Mouse (Mus musculus) hindbrain, embryonic 12.5 days (tissue): ENCODE measurements around the gene Ltbp4. TPM values are rescaled to one million over a fixed set of nuclear protein-coding genes. Genes with fewer than 3 reads are reported as not detected.

Experiments
- ATAC-seq: fragments of 200-750 bp; cut with Nextera tagmentation; 2 replicates; pipeline ENCODE4 v1.8.0; 2017; ENCODE audit warnings: moderate TSS enrichment; ENCODE audit not compliant: low FRiP score
- H3K27ac ChIP-seq: fragments of 300-500 bp; sonication (generic); 2 replicates; pipeline ENCODE4 v1.5.1; 2016; ENCODE audit warnings: mild to moderate bottlenecking
- H3K27me3 ChIP-seq: fragments of 300-500 bp; sonication (generic); 2 replicates; pipeline ENCODE4 v1.6.1; 2016; ENCODE audit warnings: mild to moderate bottlenecking
- H3K36me3 ChIP-seq: fragments of 300-500 bp; sonication (generic); 2 replicates; pipeline ENCODE4 v1.6.1; 2016; ENCODE audit warnings: mild to moderate bottlenecking
- H3K4me1 ChIP-seq: fragments of 300-500 bp; sonication (generic); 2 replicates; pipeline ENCODE4 v1.6.1; 2016
- H3K4me2 ChIP-seq: fragments of 300-500 bp; sonication (generic); replicated peaks from 2 replicates; pipeline ENCODE4 v1.6.1; 2016; ENCODE audit warnings: mild to moderate bottlenecking
- H3K4me3 ChIP-seq: fragments of 300-500 bp; sonication (generic); 2 replicates; pipeline ENCODE4 v1.5.1; 2016; ENCODE audit warnings: mild to moderate bottlenecking
- H3K9ac ChIP-seq: fragments of 300-500 bp; sonication (generic); 2 replicates; pipeline ENCODE4 v1.6.1; 2016; ENCODE audit warnings: mild to moderate bottlenecking, moderate library complexity
- H3K9me3 ChIP-seq: fragments of 300-500 bp; sonication (generic); replicated peaks from 2 replicates; pipeline ENCODE4 v1.6.1; 2016; ENCODE audit warnings: mild to moderate bottlenecking
- WGBS: fragments of 180-500 bp; shearing (Covaris S2); methylation state at CpG from one replicate; pipeline ENCODE4 v1.1.7; 2016; 5-methylcytosine and 5-hydroxymethylcytosine counted together
- polyA plus RNA-seq: library from polyadenylated mRNA; unstranded; fragments of >200 nt; fragmentation: Nextera tagmentation; extraction: Ambion mirVana; gene quantifications from 2 replicates; pipeline ENCODE4 v1.2.1, GENCODE M21; 2016

Gene Ltbp4
- polyA plus RNA-seq, 1 experiment from 2014 or later = 8.7 TPM

DNA sequence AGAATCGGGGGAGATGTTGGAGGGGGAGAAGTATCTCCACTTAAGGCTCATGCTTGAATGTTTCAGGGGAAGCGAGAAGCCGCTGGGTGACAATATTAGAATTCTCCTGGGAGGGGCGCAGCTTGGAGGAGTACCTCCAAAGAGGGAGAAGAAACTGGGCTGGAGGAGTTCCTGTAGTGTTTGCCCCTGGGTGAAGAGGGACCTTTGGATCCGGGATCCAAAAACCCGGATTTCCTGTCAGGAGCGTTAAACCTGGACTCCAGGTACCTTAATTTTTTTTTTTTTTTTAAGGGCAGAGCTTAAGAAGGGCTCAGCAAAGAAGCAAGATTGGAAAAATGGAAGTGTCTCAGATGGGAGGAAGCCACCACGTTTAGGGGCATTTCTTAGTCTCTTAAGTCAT is 5.6 kb downstream of the Ltbp4 start:
- Histone ChIP-seq H3K4me3 (no peak overlapping the region), H3K9me3 (no peaks in the 10 kb centered on the region), H3K36me3 (no peaks in the 10 kb centered on the region), H3K27ac (no peak overlapping the region), H3K27me3 (peaks cover 97% of the 10 kb centered on the region), H3K4me1 (peaks cover 47% of the 10 kb centered on the region), H3K4me2 (no peak overlapping the region), H3K9ac (no peak overlapping the region)
- 7% methylated on average over 8 of the region's 8 CpGs for WGBS
- ATAC-seq = no peak

DNA sequence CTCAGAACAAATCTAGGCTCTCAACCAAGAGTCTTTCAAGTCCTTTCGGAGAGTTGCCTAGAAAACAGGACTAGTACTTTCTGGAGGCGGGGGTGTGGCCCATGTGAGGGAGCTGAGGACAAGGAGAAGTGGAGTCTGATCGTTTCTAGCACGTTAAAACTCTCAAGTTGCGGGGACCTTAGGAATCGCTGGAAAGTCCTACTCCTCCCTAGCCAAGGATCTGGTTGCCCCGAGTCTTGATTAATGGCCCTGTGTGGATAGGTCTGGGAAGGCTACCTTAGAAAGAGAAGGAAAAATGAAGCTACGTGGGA is 6.0 kb downstream of the Ltbp4 start:
- ATAC-seq = no peak
- Histone ChIP-seq H3K9ac (no peak overlapping the region), H3K27me3 (peaks cover 97% of the 10 kb centered on the region), H3K27ac (no peak overlapping the region), H3K4me2 (no peak overlapping the region), H3K4me3 (peak overlapping the region; percentile 29; the same call in 1 of the 2 replicates), H3K36me3 (no peaks in the 10 kb centered on the region), H3K4me1 (peaks cover 45% of the 10 kb centered on the region), H3K9me3 (no peaks in the 10 kb centered on the region)
- 3% methylated on average over 8 of the region's 8 CpGs for WGBS

- 1% methylated on average over 39 of the region's 39 CpGs for WGBS
- H3K27ac ChIP-seq = no peak overlapping the region
- peak overlapping the region; percentile 29 for H3K4me3 ChIP-seq
- peaks cover 45% of the 10 kb centered on the region for H3K4me1 ChIP-seq
- peak overlapping the region; percentile 50 for H3K4me2 ChIP-seq
- peaks cover 98% of the 10 kb centered on the region for H3K27me3 ChIP-seq
- H3K36me3 ChIP-seq = no peaks in the 10 kb centered on the region
- no peak for ATAC-seq
- H3K9me3 ChIP-seq = no peaks in the 10 kb centered on the region
- no peak overlapping the region for H3K9ac ChIP-seq
Observed at GRCm38 (mm10) chr7:27330709-27331540, 6.6 kb downstream of the Ltbp4 start.

DNA sequence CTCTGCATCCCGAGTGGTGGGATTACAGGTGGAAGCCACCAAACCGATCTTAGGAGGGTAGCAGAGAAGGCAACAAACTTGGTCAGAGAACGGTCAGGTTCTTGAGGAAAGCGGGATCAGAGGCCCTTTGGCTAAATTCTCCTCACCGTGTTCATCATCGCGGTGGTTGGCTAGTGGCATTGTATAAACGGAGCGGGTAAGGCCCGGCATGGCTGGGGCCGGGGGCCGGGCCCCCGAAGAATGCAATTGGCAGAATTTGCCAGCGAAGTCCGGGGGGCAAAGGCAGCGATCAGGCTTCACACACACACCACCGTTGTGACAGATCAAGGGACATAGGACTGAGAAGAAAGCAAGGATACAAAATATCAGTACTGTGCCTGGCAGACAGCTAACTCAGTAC is 7.5 kb downstream of the Ltbp4 start:
- no peak overlapping the region for H3K27ac ChIP-seq
- no peak overlapping the region; the same call in 1 of the 2 replicates for H3K4me2 ChIP-seq
- no peaks in the 10 kb centered on the region for H3K36me3 ChIP-seq
- H3K27me3 ChIP-seq = peaks cover 99% of the 10 kb centered on the region
- no peak overlapping the region for H3K4me3 ChIP-seq
- peaks cover 50% of the 10 kb centered on the region for H3K4me1 ChIP-seq
- no peaks in the 10 kb centered on the region; the same call in 1 of the 2 replicates for H3K9me3 ChIP-seq
- WGBS = 24% methylated on average over 17 of the region's 17 CpGs
- no peak overlapping the region for H3K9ac ChIP-seq
- ATAC-seq = no peak

GRCm38 (mm10) chr7:27329326-27329947 is 8.1 kb downstream of the Ltbp4 start:
- 4% methylated on average over 45 of the region's 45 CpGs for WGBS
- no peak for ATAC-seq
- Histone ChIP-seq H3K27ac (no peak overlapping the region), H3K27me3 (peaks cover 99% of the 10 kb centered on the region), H3K9ac (no peak overlapping the region), H3K4me1 (peaks cover 47% of the 10 kb centered on the region), H3K36me3 (no peaks in the 10 kb centered on the region), H3K4me3 (peak overlapping the region; percentile 22), H3K4me2 (peak overlapping the region; percentile 47), H3K9me3 (no peaks in the 10 kb centered on the region; the same call in 1 of the 2 replicates)

DNA sequence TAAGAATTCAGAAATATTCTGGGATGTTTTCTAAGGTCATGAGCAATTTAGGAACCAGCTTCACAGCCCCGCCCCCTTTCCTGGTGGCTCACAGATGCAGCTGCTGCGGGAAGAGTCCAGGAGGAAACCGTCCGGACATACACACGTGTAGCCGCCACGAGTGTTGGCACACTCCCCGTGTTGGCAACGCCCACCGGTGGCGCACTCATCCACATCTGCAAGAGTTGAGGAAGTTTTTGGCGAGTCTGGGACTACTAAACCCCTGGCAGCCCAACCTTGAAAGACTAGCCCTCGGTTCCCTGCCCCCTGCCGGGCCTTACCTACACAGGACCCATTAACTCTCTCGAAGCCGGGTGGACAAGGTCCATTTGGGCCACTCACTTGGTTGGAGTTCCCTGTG is 8.8 kb downstream of the Ltbp4 start:
- Histone ChIP-seq H3K9me3 (no peaks in the 10 kb centered on the region; the same call in 1 of the 2 replicates), H3K27ac (no peak overlapping the region), H3K4me3 (no peak overlapping the region), H3K36me3 (no peaks in the 10 kb centered on the region), H3K27me3 (peaks cover 98% of the 10 kb centered on the region), H3K4me1 (peaks cover 39% of the 10 kb centered on the region), H3K9ac (no peak overlapping the region), H3K4me2 (no peak overlapping the region)
- 34% methylated on average over 16 of the region's 16 CpGs for WGBS
- ATAC-seq = no peak

- ATAC-seq = no peak
- Histone ChIP-seq H3K4me2 (no peak overlapping the region), H3K27ac (no peak overlapping the region), H3K9ac (no peak overlapping the region), H3K4me1 (peaks cover 35% of the 10 kb centered on the region), H3K27me3 (peaks cover 98% of the 10 kb centered on the region), H3K4me3 (no peak overlapping the region), H3K9me3 (no peaks in the 10 kb centered on the region; the same call in 1 of the 2 replicates), H3K36me3 (no peaks in the 10 kb centered on the region)
- 84% methylated on average over 11 of the region's 11 CpGs for WGBS
Observed at GRCm38 (mm10) chr7:27328161-27328560, 9.3 kb downstream of the Ltbp4 start.

GRCm38 (mm10) chr7:27327500-27327899 is 10.0 kb downstream of the Ltbp4 start:
- H3K9me3 ChIP-seq = no peaks in the 10 kb centered on the region; the same call in 1 of the 2 replicates
- no peaks in the 10 kb centered on the region for H3K36me3 ChIP-seq
- peaks cover 28% of the 10 kb centered on the region for H3K4me1 ChIP-seq
- H3K9ac ChIP-seq = no peak overlapping the region
- ATAC-seq = no peak
- no peak overlapping the region for H3K4me3 ChIP-seq
- H3K4me2 ChIP-seq = no peak overlapping the region
- peaks cover 97% of the 10 kb centered on the region for H3K27me3 ChIP-seq
- H3K27ac ChIP-seq = no peak overlapping the region
- WGBS = 95% methylated on average over 8 of the region's 8 CpGs

- ATAC-seq = no peak
- H3K4me1 ChIP-seq = peaks cover 29% of the 10 kb centered on the region
- peaks cover 92% of the 10 kb centered on the region for H3K27me3 ChIP-seq
- H3K4me3 ChIP-seq = peak overlapping the region; percentile 25
- WGBS = 29% methylated on average over 34 of the region's 34 CpGs
- no peaks in the 10 kb centered on the region for H3K36me3 ChIP-seq
- no peak overlapping the region for H3K27ac ChIP-seq
- H3K9me3 ChIP-seq = no peaks in the 10 kb centered on the region; the same call in 1 of the 2 replicates
- peak overlapping the region; percentile 51 for H3K4me2 ChIP-seq
- H3K9ac ChIP-seq = no peak overlapping the region
Observed at GRCm38 (mm10) chr7:27326101-27326880, 11.2 kb downstream of the Ltbp4 start.

DNA sequence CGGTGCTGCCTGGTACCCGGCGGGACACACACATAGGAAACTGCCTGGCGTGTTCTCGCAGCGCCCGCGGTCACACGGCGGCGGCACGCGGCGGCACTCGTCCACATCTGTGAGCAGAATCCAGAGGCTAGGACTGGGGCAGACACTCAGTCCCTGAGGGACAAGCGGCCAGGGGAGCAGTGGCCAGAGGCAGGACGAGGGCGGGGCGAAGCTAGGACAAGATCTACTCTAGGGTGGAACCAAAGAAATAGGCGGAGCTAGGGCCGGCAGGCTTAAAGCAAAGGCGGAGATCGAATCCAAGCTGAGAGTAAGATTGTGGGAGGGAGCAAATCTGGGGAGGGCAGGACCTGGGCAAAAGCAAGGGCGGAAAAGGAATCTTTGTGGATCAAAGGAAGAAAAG is 11.8 kb downstream of the Ltbp4 start:
- H3K27me3 ChIP-seq = peaks cover 87% of the 10 kb centered on the region
- no peak overlapping the region; the same call in none of the 2 replicates for H3K9ac ChIP-seq
- no peaks in the 10 kb centered on the region; the same call in 1 of the 2 replicates for H3K9me3 ChIP-seq
- peaks cover 25% of the 10 kb centered on the region for H3K4me1 ChIP-seq
- H3K4me3 ChIP-seq = peak overlapping the region; percentile 25
- H3K4me2 ChIP-seq = peak overlapping the region; percentile 51
- H3K27ac ChIP-seq = no peak overlapping the region
- H3K36me3 ChIP-seq = no peaks in the 10 kb centered on the region
- ATAC-seq = 0 out of 2 replicates have a peak, but pooled peaks have one; percentile 11
- WGBS = under 1% methylated on average over 24 of the region's 24 CpGs

DNA sequence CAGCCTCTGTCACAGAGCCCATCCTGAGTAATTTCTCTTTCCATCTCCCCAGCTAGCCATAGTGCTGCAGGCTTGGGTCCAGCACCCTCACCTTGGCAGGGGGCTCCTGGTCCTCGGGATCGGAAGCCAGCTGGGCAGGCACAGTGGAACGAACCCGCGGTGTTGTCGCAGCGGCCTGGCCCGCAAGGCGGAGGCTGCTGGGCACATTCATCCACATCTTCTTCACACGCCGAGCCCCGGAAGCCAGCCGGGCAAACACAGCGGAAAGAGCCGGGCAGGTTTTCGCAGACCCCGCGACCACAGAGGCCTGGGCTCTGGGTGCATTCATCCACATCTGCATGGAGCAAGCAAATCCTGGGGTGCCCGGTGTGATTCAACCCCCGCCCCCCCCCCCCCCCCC is 12.6 kb downstream of the Ltbp4 start:
- WGBS = 36% methylated on average over 20 of the region's 20 CpGs
- Histone ChIP-seq H3K4me2 (no peak overlapping the region), H3K27ac (no peak overlapping the region), H3K27me3 (peaks cover 79% of the 10 kb centered on the region), H3K4me3 (no peak overlapping the region), H3K36me3 (no peaks in the 10 kb centered on the region), H3K9ac (no peak overlapping the region), H3K9me3 (no peaks in the 10 kb centered on the region; the same call in 1 of the 2 replicates), H3K4me1 (peaks cover 20% of the 10 kb centered on the region)
- ATAC-seq = no peak

GRCm38 (mm10) chr7:27324161-27324560 is 13.3 kb downstream of the Ltbp4 start:
- no peak overlapping the region for H3K4me3 ChIP-seq
- peaks cover 14% of the 10 kb centered on the region; the same call in 1 of the 2 replicates for H3K4me1 ChIP-seq
- no peaks in the 10 kb centered on the region; the same call in 1 of the 2 replicates for H3K9me3 ChIP-seq
- no peaks in the 10 kb centered on the region for H3K36me3 ChIP-seq
- whole genome bisulfite sequencing = 98% methylated on average over 10 of the region's 11 CpGs
- no peak overlapping the region for H3K4me2 ChIP-seq
- H3K9ac ChIP-seq = no peak overlapping the region
- H3K27ac ChIP-seq = no peak overlapping the region
- no peak for ATAC-seq
- H3K27me3 ChIP-seq = peaks cover 71% of the 10 kb centered on the region
